Mouse (Mus musculus) layer of hippocampus, postnatal 25 days (tissue): ENCODE measurements around the gene Serp2. TPM values are rescaled to one million over a fixed set of nuclear protein-coding genes. Genes with fewer than 3 reads are reported as not detected.
"Not testable (repeated sequence)": the region's sequence is repeated elsewhere in the genome, so short reads cannot be mapped to it uniquely, and the experiment has no call there.

ENCODE experiments used
- DNase-seq, 2 experiments: peaks; one replicate each; pipeline ENCODE4 v3.0.0; 2022; ENCODE audit warnings: mixed read lengths in 2 of 2, low spot score in 1 of 2; ENCODE audit errors: extremely low spot score in 1 of 2
- total RNA-seq, 2 experiments: library from RNA; stranded (reverse); gene quantifications; 2 replicates each; pipeline ENCODE4 v1.2.3; 2021

The Serp2 gene
- total RNA-seq, 2 experiments from 2014 or later = 150 to 152 TPM

DNA sequence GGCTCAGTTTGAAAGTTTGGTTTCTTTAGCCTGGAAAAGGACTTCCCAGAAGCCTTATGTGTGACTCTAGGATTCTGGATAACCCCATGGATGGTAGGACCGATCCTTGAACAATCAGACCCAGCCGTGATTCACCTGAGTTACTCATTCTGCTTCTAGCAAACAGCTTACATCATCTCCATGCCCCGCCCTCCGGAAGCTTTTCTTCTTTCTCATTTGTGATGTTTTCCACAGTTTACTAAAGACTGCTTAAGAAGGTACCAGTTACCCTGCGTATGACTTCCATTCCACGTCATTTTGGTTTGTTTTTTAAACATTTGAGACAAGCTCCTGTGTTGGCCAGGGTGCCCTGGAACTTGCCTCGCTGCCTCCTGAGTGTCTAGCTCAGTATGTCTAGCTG lies 13.6 kb upstream of the Serp2 start:
- DNase-seq = no peak

DNA sequence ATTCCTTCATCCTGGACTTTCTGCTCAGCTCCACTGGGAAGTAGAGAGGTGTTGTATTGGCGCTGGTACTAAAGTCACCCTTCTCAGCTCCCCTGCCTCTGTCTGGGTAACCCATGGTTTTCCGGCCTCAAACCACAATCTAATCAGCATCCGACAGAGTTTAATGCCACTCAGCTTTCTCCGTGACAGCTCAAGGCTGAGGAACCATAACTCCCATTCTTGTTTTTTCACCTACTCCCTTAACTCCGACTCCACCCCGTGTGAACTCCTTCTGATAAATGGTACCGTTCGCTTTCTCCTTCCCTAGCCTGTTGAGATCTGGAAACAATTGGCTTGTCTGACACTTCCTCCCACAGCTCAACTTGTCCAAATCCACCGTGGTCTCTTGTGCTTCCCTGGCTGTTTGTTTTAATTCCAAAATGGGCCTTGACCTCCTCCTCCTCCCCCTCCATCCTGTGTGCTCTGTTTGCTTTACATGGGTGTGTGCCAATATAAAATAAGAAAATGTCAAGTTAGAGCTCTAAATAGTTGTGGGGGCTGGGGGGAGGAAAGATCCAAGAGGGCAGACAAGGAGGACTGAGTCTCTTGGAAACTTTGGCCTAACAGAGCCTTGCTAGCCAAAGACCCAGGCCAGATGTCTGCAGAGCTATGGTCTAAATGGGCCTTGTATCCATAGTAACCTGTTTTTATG lies 12.7 kb upstream of the Serp2 start:
- no peak for DNase-seq

DNA sequence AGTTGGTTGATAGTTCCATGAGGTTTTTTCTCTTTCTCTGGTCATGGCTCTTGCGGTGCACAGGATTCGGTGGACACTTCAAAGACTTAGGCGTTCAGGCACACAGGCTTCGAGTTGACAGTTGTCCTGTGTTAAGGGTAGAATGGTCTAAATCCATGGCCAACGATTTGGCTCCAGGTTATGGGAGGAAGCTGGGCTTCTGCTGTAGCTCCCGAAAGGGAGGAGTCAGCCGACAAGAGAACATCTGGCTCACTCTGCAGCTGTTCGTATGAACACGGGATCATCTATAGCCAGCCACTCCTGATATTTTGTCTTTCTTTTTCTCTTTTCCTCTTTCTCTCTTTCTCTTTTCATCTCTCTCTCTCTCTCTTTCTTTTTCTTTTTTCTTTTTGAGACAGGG lies 11.9 kb upstream of the Serp2 start:
- no peak for DNase-seq

DNA sequence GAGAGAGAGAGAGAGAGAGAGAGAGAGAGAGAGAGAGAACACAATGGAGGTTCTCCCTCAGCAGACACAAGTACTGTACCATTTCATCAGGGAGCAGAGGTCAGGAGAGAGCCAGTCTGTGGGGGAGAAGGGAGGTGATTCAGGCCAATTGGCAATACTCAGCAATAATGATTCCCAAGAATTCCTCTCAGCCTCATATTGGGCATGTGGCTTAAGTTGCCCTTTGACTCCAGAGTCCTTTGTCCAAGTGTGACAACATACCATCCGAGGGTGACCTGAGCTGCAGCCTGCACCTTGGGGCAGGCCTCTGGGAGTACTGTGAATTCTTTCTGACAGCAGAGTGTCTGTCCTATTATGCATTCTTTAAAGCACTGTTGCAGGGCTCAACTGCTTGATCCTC lies 10.6 kb upstream of the Serp2 start:
- DNase-seq = no peak

GRCm38 (mm10) chr14:76566711-76567110 lies 10.0 kb upstream of the Serp2 start:
- no peak for DNase-seq

DNA sequence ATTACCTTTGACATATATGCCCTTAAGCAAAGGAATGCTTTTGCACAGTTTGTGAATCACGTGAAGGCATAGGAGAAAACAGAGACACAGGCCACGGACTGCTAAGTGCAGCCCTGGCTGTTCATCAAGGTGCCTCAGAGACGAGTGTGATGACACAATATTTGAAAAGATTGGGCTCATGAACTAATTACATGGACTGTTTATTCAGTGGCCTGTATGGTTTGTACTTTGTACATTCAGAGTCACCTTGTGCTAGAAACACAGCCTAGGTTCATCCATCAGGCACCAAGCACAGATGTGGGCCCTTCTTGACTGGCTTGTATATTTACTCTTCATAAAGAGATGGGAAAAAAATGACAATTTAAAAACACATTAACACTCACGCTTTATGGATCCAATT lies 9.5 kb upstream of the Serp2 start:
- DNase-seq = no peak

- DNase-seq = no peak
Observed at GRCm38 (mm10) chr14:76559208-76559607, 2.5 kb upstream of the Serp2 start.

DNA sequence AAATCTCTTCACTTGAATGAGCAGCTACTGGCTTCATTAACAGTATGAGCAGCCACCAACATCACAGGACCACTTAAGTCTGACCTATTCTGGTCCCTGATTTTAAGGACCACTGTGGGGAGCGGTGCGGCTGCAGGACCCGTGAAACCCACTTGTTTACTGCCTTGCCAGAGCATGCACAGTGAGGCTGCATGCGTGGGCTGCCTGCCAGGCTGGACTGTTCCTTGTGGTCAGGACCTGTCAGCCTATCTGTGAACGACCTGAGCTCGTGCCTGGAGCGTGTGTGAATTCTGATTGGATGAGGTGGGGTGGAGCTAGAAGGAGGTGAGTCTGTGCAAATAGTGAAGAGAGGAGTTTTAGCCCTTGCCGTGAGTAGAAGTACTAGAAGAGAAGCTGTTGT lies 1.5 kb upstream of the Serp2 start:
- DNase-seq = not testable (repeated sequence)

DNA sequence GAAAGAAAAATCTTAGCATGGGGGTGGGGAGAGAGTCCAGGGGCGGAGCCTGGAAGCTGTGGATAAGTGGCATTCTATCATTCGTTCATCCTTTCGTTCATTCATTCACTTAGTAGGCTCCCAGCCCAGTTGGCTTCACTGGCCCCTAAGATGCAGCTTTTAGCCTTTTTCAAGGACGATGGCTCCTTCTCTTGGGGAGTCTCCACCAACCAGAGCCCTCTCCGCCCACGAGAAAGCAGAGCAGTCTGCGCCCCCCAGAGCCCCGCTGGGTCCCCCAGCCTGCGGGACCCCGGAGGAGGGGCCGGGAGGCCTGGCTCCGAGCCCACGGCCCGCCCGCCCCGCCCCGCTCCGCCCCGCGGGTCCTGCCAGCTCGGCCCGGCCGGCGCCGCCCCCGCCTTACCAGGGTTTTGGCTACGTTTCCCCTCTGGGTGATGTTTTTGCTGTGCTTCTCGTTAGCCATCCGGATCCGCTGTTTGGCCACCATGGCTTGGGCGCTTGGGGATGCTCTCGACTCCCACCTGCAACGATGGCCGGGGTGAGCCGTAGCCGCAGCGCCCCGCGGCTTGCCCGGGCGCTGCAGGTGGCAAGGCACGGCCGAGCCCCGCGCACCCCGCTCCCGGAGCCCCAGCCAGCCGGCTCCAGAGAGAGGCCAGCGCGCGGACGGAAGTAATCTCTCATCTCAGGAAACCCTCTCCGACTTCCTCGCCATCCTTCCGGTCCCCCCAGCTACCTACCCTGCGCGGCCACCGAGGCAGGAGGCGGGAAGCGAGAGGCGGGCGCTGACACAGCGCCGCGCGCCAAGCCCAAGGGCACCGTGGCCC lies 448 bp downstream of the Serp2 start:
- DNase-seq = peak; percentile 54 to 56

DNA sequence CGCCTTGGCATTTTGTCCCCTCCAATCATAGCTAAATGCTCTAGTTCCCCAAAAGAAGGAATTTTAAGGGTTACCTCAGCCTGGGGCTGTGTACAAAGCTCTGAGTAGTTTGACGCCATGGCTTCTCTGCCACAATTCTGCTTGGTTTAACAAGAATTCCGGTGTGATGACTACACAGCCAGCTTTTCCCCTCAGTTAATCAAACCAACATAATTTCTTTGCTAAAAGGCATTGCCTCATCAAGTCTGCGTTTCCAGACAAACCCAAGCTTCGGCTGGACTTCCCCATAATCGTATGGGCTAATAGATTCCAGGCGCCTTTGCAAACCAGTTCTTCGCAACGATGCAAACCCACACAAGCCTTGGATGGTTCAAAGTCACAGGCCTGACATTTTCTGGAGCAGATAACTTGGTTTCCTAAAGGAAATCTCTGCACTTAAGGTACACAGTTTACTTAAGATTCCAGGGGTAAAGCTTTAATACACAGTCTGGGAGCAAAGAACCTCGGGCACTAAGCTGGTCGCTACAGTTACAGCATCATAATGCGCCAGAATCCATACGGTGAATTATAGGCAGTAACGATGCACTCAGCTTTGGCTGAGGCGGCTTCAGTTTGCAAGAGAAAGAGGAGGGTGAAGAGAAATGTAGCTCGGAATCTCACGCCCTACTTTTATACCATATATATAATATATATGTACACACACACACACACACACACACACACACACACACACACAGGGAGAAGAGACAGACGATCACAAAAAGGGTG lies 1.2 kb downstream of the Serp2 start:
- peak in 1 of 2 experiments; percentile 21 for DNase-seq

DNA sequence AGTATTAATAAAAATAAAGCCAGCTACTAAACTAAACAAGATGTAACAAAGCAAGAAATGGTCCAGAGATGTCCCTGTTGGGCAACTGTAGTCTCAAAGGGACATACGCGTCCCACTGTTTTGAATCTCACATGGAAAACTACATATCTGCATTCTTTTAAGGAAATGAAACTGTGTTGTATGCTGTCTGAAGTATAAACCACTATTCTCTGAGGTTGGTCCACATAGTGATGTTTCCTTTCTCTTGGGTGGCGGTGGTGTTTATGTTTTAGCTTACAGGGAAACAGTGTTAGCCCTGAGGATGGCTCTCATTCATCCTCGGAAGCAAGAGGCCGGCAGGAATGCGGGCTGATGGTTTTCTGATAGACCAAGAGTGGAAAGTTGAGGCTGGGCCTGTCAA lies 12.6 kb downstream of the Serp2 start:
- DNase-seq = no peak

- no peak for DNase-seq
Observed at GRCm38 (mm10) chr14:76541341-76541740, 15.3 kb downstream of the Serp2 start.

DNA sequence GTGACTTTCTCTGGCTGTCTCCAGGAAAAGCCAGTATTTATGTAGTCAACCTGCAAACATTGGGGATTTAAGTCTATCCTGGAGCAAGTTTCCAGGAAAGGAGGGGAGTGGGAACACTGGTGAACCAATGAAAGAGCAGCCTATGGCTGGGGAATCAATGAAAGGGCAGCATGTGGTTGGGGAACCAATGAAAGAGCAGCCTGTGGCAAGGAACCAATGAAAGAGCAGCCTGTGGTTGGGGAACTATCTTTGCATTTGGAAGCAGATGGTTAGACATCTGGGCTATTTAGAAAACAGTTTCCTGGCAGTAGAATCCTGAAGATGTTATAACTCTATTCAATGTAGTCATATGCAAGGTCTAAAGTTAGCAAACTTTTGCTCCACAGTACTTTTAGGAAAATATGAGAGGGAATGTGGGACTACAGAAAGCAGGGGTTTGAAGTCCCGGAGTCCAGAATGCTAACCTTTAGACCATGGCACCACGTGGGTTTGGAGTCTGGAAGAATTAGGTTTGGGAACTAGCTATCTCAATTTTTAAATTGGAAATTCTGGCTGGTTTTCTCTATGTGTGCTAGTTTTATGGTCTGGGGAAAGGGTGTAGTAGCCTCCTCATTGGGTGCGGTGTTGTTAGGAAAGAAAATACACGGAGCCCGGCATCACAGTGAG lies 16.6 kb downstream of the Serp2 start:
- DNase-seq = no peak

DNA sequence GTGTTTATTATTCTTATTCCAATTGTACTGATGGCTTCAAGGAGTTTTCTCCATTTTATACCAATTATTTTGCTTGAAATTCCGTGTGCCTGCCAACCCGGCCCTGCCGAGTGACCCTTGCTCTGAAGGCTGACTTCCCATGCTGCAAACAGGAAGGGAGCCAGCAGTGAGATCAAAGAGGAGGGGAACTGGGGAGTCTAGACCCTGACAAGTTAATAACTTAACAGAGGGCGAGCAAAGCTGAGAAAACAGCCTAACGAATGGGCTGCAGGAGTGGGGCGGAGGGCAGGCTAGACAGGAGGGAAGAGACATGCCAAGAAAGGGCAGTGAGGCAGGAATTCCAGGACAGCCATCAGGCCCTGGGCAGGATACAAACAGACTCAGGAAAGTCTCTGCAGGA lies 19.8 kb downstream of the Serp2 start:
- DNase-seq = no peak

GRCm38 (mm10) chr14:76535096-76535495 lies 21.6 kb downstream of the Serp2 start:
- DNase-seq = no peak

DNA sequence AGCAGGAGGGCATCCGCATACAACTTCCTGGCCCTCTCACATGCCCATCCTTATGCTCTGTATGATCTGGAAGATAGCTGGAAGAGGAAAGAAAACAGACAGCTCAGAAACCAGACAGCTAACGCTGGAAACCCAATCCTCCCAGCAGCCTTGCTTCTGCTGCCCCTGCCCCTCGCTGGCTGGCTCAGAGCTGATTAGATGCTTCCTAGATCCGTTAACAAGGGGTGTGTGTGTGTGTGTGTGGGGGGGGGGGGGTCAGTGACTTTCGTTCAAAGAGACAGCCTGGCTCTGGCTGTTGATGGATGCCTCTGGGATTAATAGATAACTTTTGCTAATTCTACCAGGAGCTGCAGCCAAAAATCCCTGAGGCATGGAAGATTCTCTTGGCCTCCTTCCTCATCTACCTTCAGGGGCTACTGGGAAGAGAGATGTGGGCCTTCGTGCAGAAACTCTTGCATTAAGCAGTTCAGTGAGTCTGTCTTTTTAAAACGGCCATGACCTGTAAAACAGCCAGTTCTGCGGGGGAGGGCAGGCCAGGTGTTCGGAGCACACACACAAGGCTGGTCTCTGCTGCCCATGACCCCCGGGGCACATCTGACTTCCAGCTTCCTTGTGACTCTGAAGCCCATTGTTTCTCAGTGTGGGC lies 23.4 kb downstream of the Serp2 start:
- DNase-seq = no peak

GRCm38 (mm10) chr14:76532257-76533169 lies 24.2 kb downstream of the Serp2 start:
- no peak for DNase-seq

DNA sequence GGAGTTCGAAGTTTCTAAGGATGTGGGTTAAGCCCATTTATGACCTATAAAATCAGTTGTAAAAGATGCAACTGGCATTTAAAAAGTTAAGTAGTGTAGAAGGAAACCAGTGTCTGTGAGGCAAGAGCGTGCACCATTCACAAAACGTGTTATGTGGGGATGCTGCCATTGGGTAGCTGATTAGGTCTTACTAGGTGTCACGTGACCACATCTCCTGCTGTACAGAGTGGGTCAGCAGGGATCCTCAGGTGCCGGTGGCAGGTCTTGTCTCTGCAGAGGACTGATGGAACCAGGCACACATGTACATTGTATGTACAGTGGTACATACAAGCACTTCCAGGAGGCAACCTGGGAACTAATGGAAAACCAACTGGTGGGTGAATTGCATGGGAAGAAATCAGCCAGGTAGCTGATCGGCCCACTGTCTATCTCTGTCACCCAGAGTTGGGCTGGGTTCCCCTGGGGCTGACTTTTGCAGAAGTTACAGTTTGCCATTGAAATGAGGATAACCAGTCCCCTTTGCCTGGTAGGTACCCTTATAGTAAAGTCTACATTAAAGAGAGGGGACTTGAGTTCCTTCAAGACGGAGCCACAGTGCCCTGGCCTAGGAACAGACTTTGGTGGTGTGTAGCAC lies 25.5 kb downstream of the Serp2 start:
- no peak for DNase-seq

DNA sequence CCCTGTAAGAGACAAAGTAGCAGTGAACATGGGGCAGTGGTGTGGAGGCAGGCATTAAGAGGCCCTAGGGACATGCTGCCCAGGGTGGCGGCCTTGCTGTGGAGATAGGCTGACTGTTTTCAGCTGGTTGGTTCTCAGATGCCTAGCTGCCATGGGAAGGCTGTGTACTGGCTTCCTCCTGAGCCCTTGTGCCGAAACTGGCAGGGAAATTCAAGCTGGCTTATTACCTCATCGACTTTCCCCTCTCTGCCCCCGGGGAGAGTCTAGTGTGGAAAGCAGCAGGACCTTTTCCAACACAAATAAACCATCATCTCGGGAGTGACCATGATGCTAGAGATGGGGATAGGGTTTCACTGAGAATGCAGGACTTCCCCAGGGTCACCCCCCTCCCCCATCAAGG lies 28.0 kb downstream of the Serp2 start:
- no peak for DNase-seq
